Mouse (Mus musculus) MEL (cell line): ENCODE data around the gene Farp1. TPM values are rescaled to one million over a fixed set of nuclear protein-coding genes. Genes with fewer than 3 reads are reported as not detected.

Experiments used
- DNase-seq: peaks from one replicate; pipeline ENCODE4 v3.0.0; 2011; ENCODE audit warnings: low read depth, low spot score
- H3K27ac ChIP-seq: 2 replicates; pipeline ENCODE4 v1.5.1; 2012; ENCODE audit warnings: low read depth, mild to moderate bottlenecking, control low read depth, low read length, moderate library complexity; ENCODE audit not compliant: control insufficient read depth
- H3K27me3 ChIP-seq, 2 experiments: fragments of 150-350 bp in 1 of 2; sonication (generic) in 1 of 2; 2 replicates each; pipeline ENCODE4 v1.6.1; 2012; ENCODE audit warnings: low read length in 2 of 2, mild to moderate bottlenecking in 2 of 2, improper control_type of control experiment in 1 of 2, moderate library complexity in 1 of 2; ENCODE audit not compliant: insufficient read depth in 2 of 2, control insufficient read depth in 1 of 2
- H3K36me3 ChIP-seq, 2 experiments: 2 replicates each; pipeline ENCODE4 v1.6.1; 2012 to 2014; ENCODE audit warnings: low read length in 2 of 2, improper control_type of control experiment in 1 of 2, inconsistent platforms in 1 of 2, mild to moderate bottlenecking in 1 of 2; ENCODE audit not compliant: insufficient read depth in 2 of 2, control insufficient read depth in 1 of 2
- H3K4me1 ChIP-seq, 2 experiments: fragments of 150-350 bp in 1 of 2; sonication (generic) in 1 of 2; 2 replicates each; pipeline ENCODE4 v1.6.1; 2012; ENCODE audit warnings: low read length in 2 of 2, improper control_type of control experiment in 1 of 2, mild to moderate bottlenecking in 1 of 2; ENCODE audit not compliant: insufficient read depth in 2 of 2, control insufficient read depth in 1 of 2
- H3K4me3 ChIP-seq, 2 experiments: fragments of 150-350 bp in 1 of 2; sonication (generic) in 1 of 2; 2 replicates each; pipeline ENCODE4 v1.5.1; 2012; ENCODE audit warnings: low read depth in 2 of 2, low read length in 2 of 2, mild to moderate bottlenecking in 2 of 2, moderate library complexity in 2 of 2, control low read depth in 1 of 2, improper control_type of control experiment in 1 of 2; ENCODE audit not compliant: control insufficient read depth in 1 of 2, insufficient read depth in 1 of 2
- H3K79me2 ChIP-seq: 2 replicates; pipeline ENCODE4 v1.6.1; 2012; ENCODE audit warnings: mild to moderate bottlenecking, low read length, moderate library complexity; ENCODE audit not compliant: control insufficient read depth, poor library complexity, insufficient read depth
- H3K9ac ChIP-seq: 2 replicates; pipeline ENCODE4 v1.6.1; 2012; ENCODE audit warnings: low read depth, mild to moderate bottlenecking, control low read depth, low read length, moderate library complexity; ENCODE audit not compliant: control insufficient read depth, poor library complexity, severe bottlenecking
- H3K9me3 ChIP-seq: fragments of 150-350 bp; sonication (generic); replicated peaks from 2 replicates; pipeline ENCODE4 v1.6.1; 2012; ENCODE audit warnings: mild to moderate bottlenecking, low read length, improper control_type of control experiment, moderate library complexity; ENCODE audit not compliant: insufficient read depth
- CHD2 ChIP-seq: IDR thresholded peaks from 2 replicates; pipeline ENCODE4 v1.6.1; 2011; ENCODE audit warnings: low read length, improper control_type of control experiment
- ETS1 ChIP-seq: IDR thresholded peaks from 2 replicates; pipeline ENCODE4 v1.6.1; 2012; ENCODE audit warnings: low read depth, mild to moderate bottlenecking, inconsistent platforms, low read length, improper control_type of control experiment, moderate library complexity
- GATA1 ChIP-seq: IDR thresholded peaks from 2 replicates; pipeline ENCODE4 v1.6.1; 2011; ENCODE audit warnings: low read depth, low read length, improper control_type of control experiment
- MEF2A ChIP-seq: IDR thresholded peaks from 2 replicates; pipeline ENCODE4 v1.6.1; 2014; ENCODE audit warnings: low read depth, mild to moderate bottlenecking, inconsistent platforms, low read length, improper control_type of control experiment; ENCODE audit not compliant: poor library complexity, insufficient replicate concordance, severe bottlenecking; ENCODE audit errors: extremely low read depth
- MXI1 ChIP-seq: IDR thresholded peaks from 2 replicates; pipeline ENCODE4 v1.6.1; 2011; ENCODE audit warnings: mild to moderate bottlenecking, low read depth, low read length, improper control_type of control experiment
- MYB ChIP-seq: IDR thresholded peaks from 2 replicates; pipeline ENCODE4 v1.6.1; 2011; ENCODE audit warnings: mild to moderate bottlenecking, low read depth, low read length, improper control_type of control experiment
- MYC ChIP-seq: IDR thresholded peaks from 2 replicates; pipeline ENCODE4 v1.6.1; 2011; ENCODE audit warnings: low read depth, mild to moderate bottlenecking, low read length, improper control_type of control experiment, moderate library complexity
- POLR2AphosphoS2 ChIP-seq: IDR thresholded peaks from 2 replicates; pipeline ENCODE4 v1.6.1; 2011; ENCODE audit warnings: low read length, improper control_type of control experiment
- RCOR1 ChIP-seq: IDR thresholded peaks from 2 replicates; pipeline ENCODE4 v1.6.1; 2012; ENCODE audit warnings: low read depth, mild to moderate bottlenecking, inconsistent platforms, low read length, improper control_type of control experiment
- SIN3A ChIP-seq: IDR thresholded peaks from 2 replicates; pipeline ENCODE4 v1.6.1; 2012; ENCODE audit warnings: low read length, improper control_type of control experiment, inconsistent platforms
- SMC3 ChIP-seq: IDR thresholded peaks from 2 replicates; pipeline ENCODE4 v1.6.1; 2011; ENCODE audit warnings: low read depth, low read length, improper control_type of control experiment
- ZC3H11A ChIP-seq: IDR thresholded peaks from 2 replicates; pipeline ENCODE4 v1.6.1; 2012; ENCODE audit warnings: low read depth, mild to moderate bottlenecking, inconsistent platforms, low read length, improper control_type of control experiment
- ZKSCAN1 ChIP-seq: IDR thresholded peaks from 2 replicates; pipeline ENCODE4 v1.6.1; 2012; ENCODE audit warnings: low read depth, mild to moderate bottlenecking, inconsistent platforms, low read length, improper control_type of control experiment, moderate library complexity
- polyA plus RNA-seq, 2 experiments: library from polyadenylated mRNA; stranded (reverse) in 1 of 2; unstranded in 1 of 2; fragments of >175 nt in 1 of 2; fragments of >200 nt in 1 of 2; gene quantifications; 2 replicates each; pipeline versions ENCODE4 v1.2.1 to v1.2.4; 2012; ENCODE audit warnings: low replicate concordance in 2 of 2, low read depth in 1 of 2; ENCODE audit not compliant: insufficient read length in 2 of 2, insufficient read depth in 1 of 2, missing spikeins in 1 of 2
- total RNA-seq: library from RNA; depleted of rRNA; stranded (reverse); fragments of 300-350 nt; gene quantifications from 2 replicates; pipeline ENCODE4 v1.2.3, GENCODE M21; 2012

Farp1 gene
- total and polyA plus RNA-seq, 3 experiments = 0.62 to 1.1 TPM; not detected in 1

- TF ChIP-seq MYB = no peak
- TF ChIP-seq MYC = no peak
- TF ChIP-seq CHD2 = no peak
- TF ChIP-seq SMC3 = peak; percentile 90
- no peak for TF ChIP-seq MXI1
- no peak for TF ChIP-seq SIN3A
- TF ChIP-seq ETS1 = no peak
- TF ChIP-seq ZC3H11A = peak; percentile 70
- no peak for TF ChIP-seq ZKSCAN1
- TF ChIP-seq POLR2AphosphoS2 = no peak
- no peak for TF ChIP-seq RCOR1
These were observed 224.8 kb downstream of the Farp1 start (continued) for GRCm38 (mm10) chr14:121259789-121260188.

- no peak for DNase-seq
- Histone ChIP-seq H3K4me1 (no peaks in the 10 kb centered on the region), H3K79me2 (no peaks in the 10 kb centered on the region), H3K9me3 (no peaks in the 10 kb centered on the region), H3K4me3 (no peak overlapping the region), H3K36me3 (no peaks in the 10 kb centered on the region), H3K27me3 (0 out of 4 replicates have a peak, but pooled peaks cover 0 to 2% of the 10 kb centered on the region in 2 experiments), H3K27ac (no peak overlapping the region), H3K9ac (no peak overlapping the region)
- 0 out of 2 replicates have a peak, but pooled peaks have one; percentile 9 for TF ChIP-seq GATA1
- no peak for TF ChIP-seq MEF2A
These were observed 226.4 kb downstream of the Farp1 start for GRCm38 (mm10) chr14:121261229-121261879.

GRCm38 (mm10) chr14:121262606-121263005 lies 227.6 kb downstream of the Farp1 start:
- TF ChIP-seq MYC = no peak
- Histone ChIP-seq H3K4me3 (no peak overlapping the region), H3K9me3 (no peaks in the 10 kb centered on the region), H3K79me2 (no peaks in the 10 kb centered on the region), H3K27ac (no peak overlapping the region), H3K9ac (no peak overlapping the region), H3K27me3 (0 out of 4 replicates have a peak, but pooled peaks cover 0 to 2% of the 10 kb centered on the region in 2 experiments), H3K4me1 (no peaks in the 10 kb centered on the region), H3K36me3 (no peaks in the 10 kb centered on the region)
- DNase-seq = no peak
